Mouse (Mus musculus) C2C12 (cell line): ENCODE measurements around the gene Resp18. TPM values are rescaled to one million over a fixed set of nuclear protein-coding genes. Genes with fewer than 3 reads are reported as not detected.

Experiments
- H3K27me3 ChIP-seq: one replicate; pipeline ENCODE4 v1.6.1; 2011; ENCODE audit not compliant: control insufficient read depth, insufficient read depth, insufficient read length
- H3K36me3 ChIP-seq: one replicate; pipeline ENCODE4 v1.6.1; 2011; ENCODE audit not compliant: control insufficient read depth, insufficient read depth
- H3K4me3 ChIP-seq: one replicate; pipeline ENCODE4 v1.5.1; 2011; ENCODE audit warnings: mild to moderate bottlenecking, control low read depth; ENCODE audit not compliant: poor library complexity, insufficient read depth, severe bottlenecking
- H3K79me2 ChIP-seq: one replicate; pipeline ENCODE4 v1.6.1; 2011; ENCODE audit not compliant: control insufficient read depth, insufficient read depth
- H3K79me3 ChIP-seq: one replicate; pipeline ENCODE4 v1.6.1; 2011; ENCODE audit warnings: low read depth, control low read depth
- H3ac ChIP-seq: one replicate; pipeline ENCODE3; 2011; ENCODE audit warnings: low read depth; ENCODE audit not compliant: control insufficient read depth, insufficient read length
- CEBPB ChIP-seq: IDR thresholded peaks from one replicate; pipeline ENCODE4 v1.6.1; 2011; ENCODE audit warnings: low read depth, mild to moderate bottlenecking, control low read depth, moderate library complexity
- CTCF ChIP-seq: IDR thresholded peaks from one replicate; pipeline ENCODE4 v1.5.1; 2011; ENCODE audit not compliant: control insufficient read depth, insufficient read depth, insufficient read length
- FOSL1 ChIP-seq: IDR thresholded peaks from one replicate; pipeline ENCODE4 v1.8.0; 2011; ENCODE audit warnings: mild to moderate bottlenecking, low read length; ENCODE audit not compliant: poor library complexity, insufficient read depth, severe bottlenecking
- MAX ChIP-seq: IDR thresholded peaks from one replicate; pipeline ENCODE4 v1.6.1; 2011; ENCODE audit warnings: mild to moderate bottlenecking, control low read depth
- MYOD1 ChIP-seq: IDR thresholded peaks from one replicate; pipeline ENCODE4 v1.6.1; 2011; ENCODE audit warnings: low read depth; ENCODE audit not compliant: control insufficient read depth, insufficient read length
- MYOG ChIP-seq: IDR thresholded peaks from one replicate; pipeline ENCODE4 v1.6.1; 2011; ENCODE audit not compliant: control insufficient read depth, insufficient read length; ENCODE audit errors: extremely low read depth
- USF1 ChIP-seq: IDR thresholded peaks from one replicate; pipeline ENCODE4 v1.6.1; 2011; ENCODE audit warnings: low read depth, mild to moderate bottlenecking, control low read depth, moderate library complexity
- polyA plus RNA-seq: library from polyadenylated mRNA; unstranded; fragments of >200 nt; fragmentation: generic; extraction: Trizol; gene quantifications from one replicate; pipeline ENCODE4 v1.2.1, GENCODE M21; 2012; ENCODE audit warnings: missing spikeins

Resp18 gene
- polyA plus RNA-seq, 1 experiment = not detected

DNA sequence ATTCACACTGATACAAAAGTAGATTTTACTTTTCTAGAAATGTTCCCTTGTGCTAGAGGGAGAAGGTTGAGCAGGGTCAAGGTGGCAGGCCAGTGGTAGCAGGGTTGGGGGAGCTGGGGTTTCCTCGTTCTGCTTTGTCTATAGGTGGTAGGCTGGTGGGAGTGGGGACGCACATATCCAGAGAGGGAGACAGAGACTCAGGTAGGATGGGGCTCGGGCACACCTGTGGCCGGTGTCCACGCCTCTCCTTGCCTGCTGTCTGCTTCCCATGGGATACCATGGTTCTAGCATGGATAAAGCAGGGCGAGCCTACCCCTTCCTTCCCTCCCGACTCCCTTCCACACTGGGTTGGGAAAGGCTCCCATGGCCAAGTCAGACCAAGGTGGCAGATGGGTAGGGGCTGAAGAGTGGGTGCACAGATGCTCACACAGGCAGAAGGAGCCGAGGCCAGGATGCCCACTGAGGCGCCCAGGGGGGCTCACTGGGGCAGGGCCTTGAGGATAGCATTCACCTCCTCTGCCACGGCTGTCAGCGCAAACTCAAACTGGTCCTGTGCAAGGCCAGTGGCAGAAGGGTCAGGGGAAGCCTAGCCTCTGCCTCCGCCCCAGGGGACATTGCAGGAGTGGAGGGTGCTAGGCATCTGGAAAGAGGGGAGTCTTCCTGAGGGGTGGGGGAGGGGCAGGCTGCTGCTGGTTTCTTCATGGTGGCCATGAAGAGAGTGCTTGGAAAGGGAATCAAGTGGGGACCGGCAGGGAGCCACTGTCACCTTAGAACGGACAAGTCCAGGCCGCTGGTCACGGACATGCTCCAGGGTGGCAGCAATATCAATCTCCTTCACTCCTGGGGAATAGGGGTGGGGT is 30.9 kb downstream of the Resp18 start:
- Histone ChIP-seq H3K79me3 (no peaks in the 10 kb centered on the region), H3K79me2 (no peaks in the 10 kb centered on the region), H3K36me3 (no peaks in the 10 kb centered on the region), H3K27me3 (no peaks in the 10 kb centered on the region), H3ac (no peak overlapping the region), H3K4me3 (no peak overlapping the region)
- TF ChIP-seq CTCF (no peak), USF1 (no peak)

DNA sequence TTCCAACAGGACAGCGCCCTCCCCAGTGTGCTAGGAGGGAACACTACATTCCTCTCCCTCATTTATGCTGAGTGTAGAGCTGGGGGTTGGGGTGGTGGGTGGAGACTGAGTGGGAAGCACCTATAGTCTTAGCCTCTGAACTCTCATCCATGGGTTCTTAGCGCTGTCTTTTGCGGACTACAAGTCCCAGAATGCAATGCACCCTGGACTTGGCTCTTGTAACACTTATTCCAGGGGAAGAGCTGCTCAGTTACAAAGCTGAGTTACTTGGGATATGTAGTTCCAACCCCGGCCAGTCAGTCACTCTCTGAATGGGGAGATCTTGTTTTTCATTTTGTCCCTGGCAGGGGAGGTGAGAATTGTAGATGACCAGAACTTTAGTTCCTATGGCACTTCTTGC is 33.4 kb downstream of the Resp18 start:
- Histone ChIP-seq H3K36me3 (peaks cover 8% of the 10 kb centered on the region), H3K27me3 (no peaks in the 10 kb centered on the region), H3ac (no peak overlapping the region), H3K4me3 (no peak overlapping the region), H3K79me2 (no peaks in the 10 kb centered on the region), H3K79me3 (no peaks in the 10 kb centered on the region)
- no peak for TF ChIP-seq CEBPB
- no peak for TF ChIP-seq MYOG
- TF ChIP-seq MAX = no peak
- TF ChIP-seq FOSL1 = no peak
- no peak for TF ChIP-seq CTCF
- TF ChIP-seq MYOD1 = no peak
- no peak for TF ChIP-seq USF1

DNA sequence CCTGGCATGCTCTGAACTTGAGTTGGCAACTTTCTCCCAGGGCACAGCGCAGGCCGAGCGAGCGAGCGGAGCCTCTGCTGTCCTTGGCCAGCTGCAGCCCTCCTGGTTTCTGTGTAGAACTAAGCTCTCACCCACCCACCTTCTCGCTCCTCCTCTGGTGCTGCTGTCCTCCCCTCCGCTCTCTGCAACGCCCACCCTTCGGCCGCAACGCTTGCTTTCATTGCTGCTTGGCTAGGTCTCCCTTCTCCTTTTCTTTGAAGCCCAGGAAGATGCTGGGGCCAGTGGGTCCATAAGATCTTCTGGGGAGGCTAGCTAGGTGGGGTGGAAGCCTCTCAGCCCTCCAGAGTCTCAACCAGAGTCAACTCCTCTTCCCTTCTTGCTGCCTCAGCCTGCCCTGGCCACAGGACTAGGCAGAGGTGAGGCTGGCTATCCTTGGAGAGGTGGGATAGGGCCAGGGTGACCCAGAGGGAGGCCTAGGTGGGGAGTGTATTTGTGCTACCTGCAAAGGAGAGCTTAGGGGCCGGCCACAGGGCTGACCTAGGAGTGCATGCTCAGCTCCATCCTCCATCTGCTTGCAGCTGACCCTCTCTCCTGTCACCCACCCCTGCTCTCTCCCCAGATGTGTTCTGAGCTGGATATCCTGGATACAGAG is 33.9 kb downstream of the Resp18 start:
- Histone ChIP-seq H3K79me3 (no peaks in the 10 kb centered on the region), H3K36me3 (peaks cover 12% of the 10 kb centered on the region)
- TF ChIP-seq MYOD1 (no peak), FOSL1 (no peak), MAX (no peak), MYOG (no peak), CTCF (no peak), CEBPB (no peak), USF1 (no peak)

DNA sequence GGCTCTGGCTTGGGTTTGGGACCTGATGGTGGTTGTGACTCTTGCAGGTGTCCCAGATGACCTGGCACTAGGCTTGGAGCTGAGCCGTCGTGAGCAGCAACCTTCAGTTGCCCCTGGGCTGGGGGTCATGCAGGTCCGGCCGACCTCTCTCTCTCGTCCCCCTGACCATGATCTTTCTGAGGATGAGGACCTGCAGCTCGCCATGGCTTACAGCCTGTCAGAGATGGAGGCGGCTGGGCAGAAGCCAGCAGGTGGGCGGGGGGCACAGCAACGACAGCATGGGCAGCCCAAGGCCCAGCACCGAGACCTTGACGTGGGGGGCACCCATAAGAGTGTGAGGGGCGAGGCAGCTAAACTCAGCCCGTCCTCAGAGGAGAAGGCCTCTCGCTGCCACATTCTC is 34.8 kb downstream of the Resp18 start:
- Histone ChIP-seq H3ac (no peak overlapping the region), H3K27me3 (no peaks in the 10 kb centered on the region), H3K36me3 (peaks cover 16% of the 10 kb centered on the region), H3K79me2 (no peaks in the 10 kb centered on the region), H3K4me3 (no peak overlapping the region), H3K79me3 (no peaks in the 10 kb centered on the region)
- TF ChIP-seq USF1 (no peak), MYOG (no peak), MYOD1 (no peak), MAX (no peak), CTCF (no peak), CEBPB (no peak), FOSL1 (no peak)

More for the DNA sequence above, 33.9 kb downstream of the Resp18 start:
- H3K27me3 ChIP-seq = no peaks in the 10 kb centered on the region
- no peaks in the 10 kb centered on the region for H3K79me2 ChIP-seq
- no peak overlapping the region for H3ac ChIP-seq
- no peak overlapping the region for H3K4me3 ChIP-seq

DNA sequence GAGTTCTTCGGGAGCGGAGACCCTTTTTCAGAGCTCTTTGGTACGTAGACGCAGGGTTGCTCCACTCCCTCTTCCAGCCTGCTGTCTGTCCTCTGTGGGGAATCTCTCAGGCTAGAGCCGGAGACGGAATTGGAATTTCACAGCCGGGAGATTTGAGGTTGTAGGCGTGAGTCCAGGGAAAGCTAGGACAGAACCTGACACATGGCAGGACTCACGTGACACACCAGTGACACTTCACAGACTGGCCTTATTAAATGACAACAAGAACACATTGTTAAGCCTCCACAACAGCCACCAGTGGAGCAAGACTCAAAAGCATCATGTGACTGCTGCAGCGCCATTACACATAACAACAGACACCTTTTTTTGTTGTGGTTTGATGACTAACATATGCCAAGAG is 38.6 kb downstream of the Resp18 start:
- no peaks in the 10 kb centered on the region for H3K27me3 ChIP-seq
- H3K4me3 ChIP-seq = no peak overlapping the region

More for the DNA sequence above, 38.6 kb downstream of the Resp18 start:
- Histone ChIP-seq H3K79me3 (no peaks in the 10 kb centered on the region), H3ac (no peak overlapping the region), H3K36me3 (peaks cover 16% of the 10 kb centered on the region), H3K79me2 (peaks cover 10% of the 10 kb centered on the region)
- no peak for TF ChIP-seq FOSL1
- no peak for TF ChIP-seq CEBPB
- no peak for TF ChIP-seq MYOG
- TF ChIP-seq USF1 = no peak
- TF ChIP-seq MAX = no peak
- no peak for TF ChIP-seq MYOD1
- no peak for TF ChIP-seq CTCF
